Mouse (Mus musculus): ENCODE measurements at regions not wholly inside any gene's neighbourhood (a gene's known extent, or its start where the extent isn't known, plus 50 kb on each side); places are given as distances from the start of the nearest gene placed in this dataset.
"Not testable (repeated sequence)": the region's sequence is repeated elsewhere in the genome, so short reads cannot be mapped to it uniquely, and the experiment has no call there.

GRCm38 (mm10) chr12:22951956-22952355, 828.1 kb downstream of the Gm10330 start:
- DNase-seq (ENCODE audit: low spot score): not testable (repeated sequence)

DNA sequence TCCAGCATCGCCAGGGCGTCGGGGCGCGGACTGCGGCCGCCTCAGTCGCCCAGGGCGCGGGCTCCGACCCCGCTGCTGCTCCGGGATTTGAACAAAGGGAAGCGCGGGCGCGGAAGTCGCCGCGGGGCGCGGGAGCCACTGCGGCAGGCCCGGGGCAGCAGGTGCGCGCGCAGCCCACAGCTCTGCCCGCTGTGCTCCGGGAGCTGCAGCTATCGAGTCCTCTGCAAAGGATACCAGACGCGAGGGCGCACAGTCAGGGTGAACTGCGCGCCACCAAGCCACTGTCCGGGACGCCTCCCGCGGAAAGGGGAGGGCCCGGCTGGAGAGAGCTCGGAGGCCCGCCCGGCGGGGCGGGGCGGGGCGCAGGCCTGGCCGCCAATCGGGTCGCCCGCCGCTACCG, 873.9 kb downstream of the Gm10330 start:
- peak; percentile 63 for DNase-seq (ENCODE audit: low spot score)

Data from embryo, embryonic 10.5 days (tissue).